Mouse (Mus musculus): ENCODE measurements around the gene Naip2. TPM values are rescaled to one million over a fixed set of nuclear protein-coding genes. Genes with fewer than 3 reads are reported as not detected.
"Not testable (repeated sequence)": the region's sequence is repeated elsewhere in the genome, so short reads cannot be mapped to it uniquely, and the experiment has no call there.

Gene Naip2
- polyA plus RNA-seq (2012; rRNA removed): 3.9 and 12.0 TPM in 2 replicates

DNA sequence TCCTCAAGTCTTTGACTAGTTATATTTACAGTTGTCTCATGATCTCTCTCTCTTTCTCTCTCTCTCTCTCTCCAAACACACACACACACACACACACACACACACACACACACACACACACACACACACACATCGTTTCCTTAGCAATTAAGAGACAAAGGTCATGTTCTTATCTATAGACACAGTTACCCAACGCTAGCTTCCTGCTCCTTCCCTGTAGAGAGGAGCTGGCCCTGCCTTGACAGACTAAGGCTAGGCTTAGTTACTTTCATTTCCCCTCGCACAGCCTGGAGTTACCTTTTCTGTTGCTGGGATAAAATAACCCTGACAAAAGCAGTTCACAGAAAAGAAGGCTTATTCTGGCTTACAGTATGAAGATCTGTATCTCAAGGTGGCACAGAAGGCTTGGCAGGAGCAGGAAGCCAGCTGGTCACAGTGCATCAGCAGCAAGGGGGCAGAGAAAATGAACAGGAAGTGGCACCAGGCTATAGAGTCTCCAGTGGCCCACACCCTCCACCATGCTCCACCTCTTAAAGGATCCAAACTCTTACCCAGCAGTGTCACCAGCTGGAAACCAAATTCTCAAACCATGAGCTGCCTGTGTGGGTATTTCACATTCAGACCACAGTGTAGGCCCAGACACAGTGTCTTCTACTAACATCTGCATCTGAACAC, at the start of gene Naip2:
Gene Naip2, minus strand, starts transcription at position 434 of the 675 bp plus-strand sequence.
- Histone ChIP-seq H3K4me3 (ENCODE audit: low read depth, low read length) (peak within 1 kb of the TSS; percentile 43), H3K27ac (ENCODE audit: insufficient read depth, low read depth, low read length) (peak within 1 kb of the TSS; percentile 94)
- H3K27me3 ChIP-seq (ENCODE audit: control insufficient read depth, insufficient read depth, low read length); H3K4me1 ChIP-seq (ENCODE audit: control insufficient read depth, insufficient read depth, insufficient read length, low read length); H3K36me3 ChIP-seq (ENCODE audit: control insufficient read depth, insufficient read depth, low read length): not testable (repeated sequence)
- WGBS: 12% methylated on average over 3 of the region's 3 CpGs

- not testable (repeated sequence) for H3K36me3 ChIP-seq (ENCODE audit: control insufficient read depth, insufficient read depth, low read length); H3K27me3 ChIP-seq (ENCODE audit: control insufficient read depth, insufficient read depth, low read length); H3K4me1 ChIP-seq (ENCODE audit: control insufficient read depth, insufficient read depth, insufficient read length, low read length)
- Histone ChIP-seq H3K4me3 (ENCODE audit: low read depth, low read length) (peak overlapping the region; percentile 58), H3K27ac (ENCODE audit: insufficient read depth, low read depth, low read length) (peak overlapping the region; percentile 96)
- 23% methylated on average over 5 of the region's 5 CpGs for WGBS
- peak; percentile 23; the same call in 1 of the 2 replicates for TF ChIP-seq CTCF (IDR thresholded peaks at IDR 0.05; ENCODE audit: extremely low read depth, insufficient read length, insufficient replicate concordance, low read depth, low read length)
Observed at GRCm38 (mm10) chr13:100246896-100247519, 45.1 kb upstream of the Naip2 start.

- H3K4me1 ChIP-seq (ENCODE audit: control insufficient read depth, insufficient read depth, insufficient read length, low read length); H3K36me3 ChIP-seq (ENCODE audit: control insufficient read depth, insufficient read depth, low read length); H3K27me3 ChIP-seq (ENCODE audit: control insufficient read depth, insufficient read depth, low read length): not testable (repeated sequence)
- Histone ChIP-seq H3K27ac (ENCODE audit: insufficient read depth, low read depth, low read length) (peak within 1 kb of the TSS; percentile 96), H3K4me3 (ENCODE audit: low read depth, low read length) (peak within 1 kb of the TSS; percentile 58)
- WGBS: 61% methylated on average over 4 of the region's 4 CpGs
Observed at GRCm38 (mm10) chr13:100246223-100246622, 44.3 kb upstream of the Naip2 start, which contains the start of gene Naip5. Naip5 (minus strand) TSS chr13:100246323.

DNA sequence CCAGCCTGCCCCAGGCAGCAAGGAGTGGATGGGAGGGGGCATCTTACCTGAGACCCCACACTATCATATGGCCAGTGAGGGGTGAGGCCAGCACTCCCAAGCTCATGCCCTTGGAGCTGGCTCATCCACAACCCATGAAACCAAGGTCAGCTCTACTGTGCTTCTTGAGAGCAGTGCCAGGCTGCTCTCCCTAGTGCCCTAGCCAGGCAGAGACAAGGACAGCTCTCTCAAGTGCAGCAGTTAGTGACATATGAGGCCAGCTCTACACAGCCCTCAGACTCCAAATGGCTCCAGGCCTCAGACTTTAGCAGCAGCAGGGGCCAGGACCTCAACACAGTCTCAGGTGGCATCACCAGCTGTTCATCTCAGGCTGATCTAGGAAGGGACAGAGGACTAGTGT, 41.8 kb upstream of the Naip2 start:
- H3K27ac ChIP-seq (ENCODE audit: insufficient read depth, low read depth, low read length): no peak overlapping the region
- no peaks in the 10 kb centered on the region for H3K27me3 ChIP-seq (ENCODE audit: control insufficient read depth, insufficient read depth, low read length)
- H3K4me1 ChIP-seq (ENCODE audit: control insufficient read depth, insufficient read depth, insufficient read length, low read length): peaks cover 6% of the 10 kb centered on the region; the same call in 1 of the 2 replicates
- H3K36me3 ChIP-seq (ENCODE audit: control insufficient read depth, insufficient read depth, low read length): peaks cover 4% of the 10 kb centered on the region; the same call in 1 of the 2 replicates
- H3K4me3 ChIP-seq (ENCODE audit: low read depth, low read length): peak overlapping the region; percentile 32
- TF ChIP-seq POLR2A (IDR thresholded peaks at IDR 0.05; ENCODE audit: low read depth, low read length) (no peak), CTCF (IDR thresholded peaks at IDR 0.05; ENCODE audit: extremely low read depth, insufficient read length, insufficient replicate concordance, low read depth, low read length) (no peak)

- H3K4me1 ChIP-seq (ENCODE audit: control insufficient read depth, insufficient read depth, insufficient read length, low read length); H3K4me3 ChIP-seq (ENCODE audit: low read depth, low read length); H3K27me3 ChIP-seq (ENCODE audit: control insufficient read depth, insufficient read depth, low read length); H3K27ac ChIP-seq (ENCODE audit: insufficient read depth, low read depth, low read length): not testable (repeated sequence)
- H3K36me3 ChIP-seq (ENCODE audit: control insufficient read depth, insufficient read depth, low read length): peaks cover 11% of the 10 kb centered on the region
- 86% methylated on average over 1 of the region's 1 CpGs for WGBS
Observed at GRCm38 (mm10) chr13:100213683-100214082, 11.8 kb upstream of the Naip2 start.

DNA sequence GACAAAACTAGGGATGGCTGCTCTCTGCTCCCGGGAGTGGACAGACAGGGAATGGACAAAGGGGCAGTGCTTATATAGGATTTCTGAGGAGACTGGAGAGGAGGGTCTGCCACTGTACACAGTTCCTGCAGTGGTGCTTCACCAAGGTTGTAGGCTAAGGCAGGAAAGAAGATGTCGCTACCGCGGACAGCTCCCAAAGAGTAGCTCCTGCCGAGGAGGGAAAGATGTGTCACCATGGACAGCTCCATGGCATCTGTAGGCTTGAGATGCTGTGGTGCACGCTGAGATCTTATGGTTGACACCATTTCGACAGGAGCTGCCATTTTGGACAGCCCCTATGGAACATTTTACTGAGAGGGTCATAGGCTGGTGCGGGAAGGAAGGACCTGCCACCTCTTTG, 8.6 kb upstream of the Naip2 start:
- Histone ChIP-seq H3K4me3 (ENCODE audit: low read depth, low read length) (no peak overlapping the region), H3K4me1 (ENCODE audit: control insufficient read depth, insufficient read depth, insufficient read length, low read length) (no peaks in the 10 kb centered on the region; the same call in 1 of the 2 replicates), H3K36me3 (ENCODE audit: control insufficient read depth, insufficient read depth, low read length) (peaks cover 7% of the 10 kb centered on the region), H3K27me3 (ENCODE audit: control insufficient read depth, insufficient read depth, low read length) (no peaks in the 10 kb centered on the region), H3K27ac (ENCODE audit: insufficient read depth, low read depth, low read length) (no peak overlapping the region)
- WGBS: 20% methylated on average over 8 of the region's 8 CpGs
- TF ChIP-seq CTCF (IDR thresholded peaks at IDR 0.05; ENCODE audit: extremely low read depth, insufficient read length, insufficient replicate concordance, low read depth, low read length) (no peak), POLR2A (IDR thresholded peaks at IDR 0.05; ENCODE audit: low read depth, low read length) (no peak)

- Histone ChIP-seq H3K4me3 (ENCODE audit: low read depth, low read length) (no peak overlapping the region), H3K4me1 (ENCODE audit: control insufficient read depth, insufficient read depth, insufficient read length, low read length) (peaks cover 2% of the 10 kb centered on the region; the same call in 1 of the 2 replicates), H3K27me3 (ENCODE audit: control insufficient read depth, insufficient read depth, low read length) (no peaks in the 10 kb centered on the region), H3K27ac (ENCODE audit: insufficient read depth, low read depth, low read length) (no peak overlapping the region), H3K36me3 (ENCODE audit: control insufficient read depth, insufficient read depth, low read length) (0 out of 2 replicates have a peak, but pooled peaks cover 1% of the 10 kb centered on the region)
- TF ChIP-seq POLR2A (IDR thresholded peaks at IDR 0.05; ENCODE audit: low read depth, low read length) (no peak), CTCF (IDR thresholded peaks at IDR 0.05; ENCODE audit: extremely low read depth, insufficient read length, insufficient replicate concordance, low read depth, low read length) (no peak)
- 55% methylated on average over 1 of the region's 1 CpGs for WGBS
Observed at GRCm38 (mm10) chr13:100203319-100203718, 1.4 kb upstream of the Naip2 start.

Data from small intestine, adult 2 months (tissue).